ENCODE assay signal across 34 mouse cellular contexts in the genomic region with DNA sequence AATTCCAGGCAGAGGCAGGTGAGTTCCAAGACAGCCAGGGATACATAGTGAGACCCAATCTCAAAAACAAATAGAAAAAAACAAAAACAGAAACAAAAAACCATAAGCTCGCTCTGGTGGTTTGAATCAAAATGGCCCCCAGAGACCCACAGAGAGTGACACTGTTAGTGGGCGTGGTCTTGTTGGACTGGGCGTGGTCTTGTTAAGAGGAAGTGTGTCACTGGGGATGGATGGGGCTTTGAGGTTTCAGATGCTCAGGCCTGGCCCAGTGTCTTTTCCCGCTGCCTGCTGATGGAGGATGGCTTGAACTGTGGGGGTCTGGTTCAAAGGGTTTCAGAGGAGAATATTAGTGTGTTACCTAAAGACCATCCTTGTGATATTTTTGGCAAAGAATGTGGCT. TPM values are rescaled to one million over a fixed set of nuclear protein-coding genes. Genes with fewer than 3 reads are reported as not detected.
DNase-seq lines count a peak whose midpoint lies in the region; TF ChIP-seq lines count a peak whose summit lies in the region.
"Had no signal": no experiment of that assay in that cellular context is flagged by ENCODE, and none has a peak within 500 bp of the region (broad histone marks: within the 10 kb centered on the region; RNA-seq: fewer than 3 reads in every experiment).

No protein-coding gene starts in this region.

- H3K27ac ChIP-seq in MEL (ENCODE audit: control insufficient read depth, low read depth, low read length), result no peak overlapping the region
- H3K27ac ChIP-seq: embryonic facial prominence, embryonic 10.5 days; embryonic facial prominence, embryonic 15.5 days; forebrain, embryonic 12.5 days; hindbrain, embryonic 10.5 days; hindbrain, embryonic 15.5 days; intestine, embryonic 15.5 days; kidney, postnatal 0 days; limb, embryonic 12.5 days; liver, embryonic 15.5 days; midbrain, embryonic 10.5 days; midbrain, embryonic 15.5 days; neural tube, embryonic 15.5 days; stomach, embryonic 15.5 days had no signal

- no peak for TF ChIP-seq EP300 in MEL (IDR thresholded peaks at IDR 0.05; ENCODE audit: low read depth in 1 of 2, low read length in 2 of 2)

- no peak overlapping the region for H3K4me3 ChIP-seq in MEL (ENCODE audit: control insufficient read depth in 1 of 2, insufficient read depth in 1 of 2, low read depth in 2 of 2, low read length in 2 of 2)
- H3K4me3 ChIP-seq: embryonic facial prominence, embryonic 10.5 days; embryonic facial prominence, embryonic 15.5 days; forebrain, embryonic 12.5 days; hindbrain, embryonic 10.5 days; hindbrain, embryonic 15.5 days; intestine, embryonic 15.5 days; limb, embryonic 12.5 days; liver, embryonic 15.5 days; midbrain, embryonic 10.5 days; midbrain, embryonic 15.5 days; neural tube, embryonic 15.5 days; stomach, embryonic 15.5 days had no signal

- TF ChIP-seq CTCF in MEL (IDR thresholded peaks at IDR 0.05 in 2 of 3, conservative IDR thresholded peaks at IDR 0.05 in 1 of 3; ENCODE audit: control insufficient read depth in 1 of 3, insufficient read depth in 1 of 3, low read depth in 2 of 3, low read length in 3 of 3, poor library complexity in 1 of 3, severe bottlenecking in 1 of 3), result no peak

- no peak for TF ChIP-seq RAD21 in MEL (IDR thresholded peaks at IDR 0.05; ENCODE audit: low read depth, low read length)

- H3K79me2 ChIP-seq in MEL (ENCODE audit: control insufficient read depth, insufficient read depth, low read length, poor library complexity), result no peaks in the 10 kb centered on the region

- peaks cover 6 to 8% of the 10 kb centered on the region in 2 experiments for H3K27me3 ChIP-seq in MEL (ENCODE audit: control insufficient read depth in 1 of 2, insufficient read depth in 2 of 2, low read length in 2 of 2)
- H3K27me3 ChIP-seq: embryonic facial prominence, embryonic 15.5 days; hindbrain, embryonic 15.5 days; intestine, embryonic 15.5 days; limb, embryonic 12.5 days; midbrain, embryonic 15.5 days; neural tube, embryonic 15.5 days; Patski; stomach, embryonic 15.5 days had no signal

- H3K9ac ChIP-seq in MEL (ENCODE audit: control insufficient read depth, low read depth, low read length, poor library complexity, severe bottlenecking), result no peak overlapping the region
- H3K9ac ChIP-seq: embryonic facial prominence, embryonic 15.5 days; forebrain, embryonic 12.5 days; hindbrain, embryonic 15.5 days; intestine, embryonic 15.5 days; limb, embryonic 12.5 days; liver, embryonic 15.5 days; lung, embryonic 14.5 days; midbrain, embryonic 15.5 days; neural tube, embryonic 15.5 days; stomach, embryonic 15.5 days had no signal

- no peaks in the 10 kb centered on the region for H3K9me3 ChIP-seq in MEL (replicated peaks; ENCODE audit: insufficient read depth, low read length)
- H3K9me3 ChIP-seq: embryonic facial prominence, embryonic 10.5 days; embryonic facial prominence, embryonic 15.5 days; forebrain, embryonic 12.5 days; hindbrain, embryonic 10.5 days; hindbrain, embryonic 15.5 days; intestine, embryonic 15.5 days; limb, embryonic 12.5 days; liver, embryonic 15.5 days; midbrain, embryonic 10.5 days; midbrain, embryonic 15.5 days; neural tube, embryonic 15.5 days; stomach, embryonic 15.5 days had no signal

- TF ChIP-seq POLR2A in MEL (IDR thresholded peaks at IDR 0.05; ENCODE audit: control insufficient read depth in 1 of 2, insufficient read depth in 1 of 2, low read depth in 1 of 2, low read length in 2 of 2, poor library complexity in 1 of 2), result no peak

- DNase-seq in A20 (ENCODE audit: low read depth, low spot score) (peak; percentile 57), MEL (ENCODE audit: low read depth, low spot score) (peak; percentile 71)
- DNase-seq in c-Kit-positive CD71-negative TER-119-negative erythroid progenitor cells, embryonic 14.5 days (ENCODE audit: low read depth), result peak; percentile 33
- no peak for DNase-seq in layer of hippocampus, postnatal 14 days (ENCODE audit: low spot score in 2 of 2)
- DNase-seq in urinary bladder, postnatal 4 days (ENCODE audit: low spot score in 2 of 2), result no peak
- DNase-seq in adrenal gland, postnatal 10 days, result no peak
- DNase-seq: cerebellum, adult 11 months; cerebellum, adult 9-10 months; cerebellum, postnatal 36 days; gastrocnemius, postnatal 10 days; heart, postnatal 14 days; kidney, adult 8-10 months; layer of hippocampus, adult 9-11 months; lung, embryonic 14.5 days; lung, postnatal 14 days; right cerebral cortex, postnatal 25 days; thymus, postnatal 14 days had no signal

- no peaks in the 10 kb centered on the region for H3K36me3 ChIP-seq in MEL (ENCODE audit: control insufficient read depth in 1 of 2, insufficient read depth in 2 of 2, low read length in 2 of 2)
- H3K36me3 ChIP-seq: embryonic facial prominence, embryonic 10.5 days; embryonic facial prominence, embryonic 15.5 days; forebrain, embryonic 12.5 days; hindbrain, embryonic 10.5 days; hindbrain, embryonic 15.5 days; intestine, embryonic 15.5 days; limb, embryonic 12.5 days; liver, embryonic 15.5 days; midbrain, embryonic 10.5 days; midbrain, embryonic 15.5 days; neural tube, embryonic 15.5 days; stomach, embryonic 15.5 days had no signal

- H3K4me1 ChIP-seq in MEL (ENCODE audit: control insufficient read depth in 1 of 2, insufficient read depth in 2 of 2, low read length in 2 of 2), result no peaks in the 10 kb centered on the region
- H3K4me1 ChIP-seq: hindbrain, embryonic 15.5 days; intestine, embryonic 15.5 days; liver, embryonic 15.5 days; midbrain, embryonic 15.5 days; neural tube, embryonic 15.5 days; stomach, embryonic 15.5 days had no signal

TF ChIP-seq in MEL, 35 proteins besides CTCF, POLR2A, EP300 and RAD21:
- TF ChIP-seq NELFE (IDR thresholded peaks at IDR 0.05; ENCODE audit: low read depth, low read length) (no peak), TAL1 (IDR thresholded peaks at IDR 0.05; ENCODE audit: low read length) (no peak), MYC (IDR thresholded peaks at IDR 0.05; ENCODE audit: low read depth, low read length) (no peak), ZNF384 (IDR thresholded peaks at IDR 0.05; ENCODE audit: low read depth, low read length) (no peak), MYB (IDR thresholded peaks at IDR 0.05; ENCODE audit: low read depth, low read length) (no peak), POLR2AphosphoS5 (IDR thresholded peaks at IDR 0.05; ENCODE audit: borderline replicate concordance, low read depth, low read length) (no peak), CHD1 (IDR thresholded peaks at IDR 0.05; ENCODE audit: low read depth, low read length) (no peak), GATA1 (IDR thresholded peaks at IDR 0.05; ENCODE audit: low read depth, low read length) (no peak), MAFK (IDR thresholded peaks at IDR 0.05; ENCODE audit: borderline replicate concordance, low read depth, low read length) (no peak), UBTF (IDR thresholded peaks at IDR 0.05; ENCODE audit: borderline replicate concordance, insufficient read depth, low read depth, low read length) (no peak), KAT2A (conservative IDR thresholded peaks at IDR 0.05; ENCODE audit: low read depth, low read length) (no peak), BHLHE40 (IDR thresholded peaks at IDR 0.05; ENCODE audit: borderline replicate concordance, low read depth, low read length) (no peak), TCF12 (IDR thresholded peaks at IDR 0.05; ENCODE audit: low read depth, low read length) (no peak)

RNA-seq across cellular contexts. Expression of a gene that starts 13.4 kb away (rescaled TPM):
- 0.04 TPM in 1 of 2 replicates, not detected in the other for total RNA-seq in MEL (2012; rRNA removed)
- polyA plus RNA-seq in MEL (2012; ENCODE audit: insufficient read depth in 1 of 2, insufficient read length in 2 of 2, low read depth in 1 of 2, low replicate concordance in 2 of 2, missing spikeins in 1 of 2), result under 1 TPM in 1 of 2 experiments, not detected in 1; 0.04 TPM
- 1 to 10 TPM in 1 of 2 experiments, under 1 TPM in 1; 0.69 to 1.2 TPM for total RNA-seq in layer of hippocampus, postnatal 14 days (2021)
- total RNA-seq in adrenal gland, postnatal 10 days (2021), result 10 to 100 TPM in 1 of 2 experiments, under 1 TPM in 1; 0.33 to 17.3 TPM
- total RNA-seq: adrenal gland, adult 18-20 months; liver, adult 2 months had no signal
- polyA plus RNA-seq: large intestine, adult 2 months; liver, adult 2 months had no signal

RNA-seq across cellular contexts. Expression of a gene that starts 53.9 kb away (rescaled TPM):
- total RNA-seq in MEL (2012; rRNA removed), result 54.3 and 57.9 TPM in 2 replicates
- 100 to 1,000 TPM in 1 of 2 experiments, not detected in 1; 121 TPM for polyA plus RNA-seq in MEL (2012; ENCODE audit: insufficient read depth in 1 of 2, insufficient read length in 2 of 2, low read depth in 1 of 2, low replicate concordance in 2 of 2, missing spikeins in 1 of 2)
- 10 to 100 TPM; 19.1 to 22.3 TPM for total RNA-seq in layer of hippocampus, postnatal 14 days (2021)
- total RNA-seq in adrenal gland, postnatal 10 days (2021), result 10 to 100 TPM; 38.1 to 49.5 TPM

Comparison
In these comparisons a context has a peak if more than half of its experiments do, and no peak if none do; other contexts are left out.
1. DNase-seq: peak in A20 (single experiment), MEL (single experiment) and c-Kit-positive CD71-negative TER-119-negative erythroid progenitor cells, embryonic 14.5 days (single experiment); none in layer of hippocampus, postnatal 14 days (0 of 2), urinary bladder, postnatal 4 days (0 of 2) and adrenal gland, postnatal 10 days (single experiment).